Mouse (Mus musculus) neural tube, embryonic 13.5 days (tissue): ENCODE measurements around the gene Plscr1. TPM values are rescaled to one million over a fixed set of nuclear protein-coding genes. Genes with fewer than 3 reads are reported as not detected.

Experiments
- ATAC-seq: fragments of 200-750 bp; cut with Nextera tagmentation; 2 replicates; pipeline ENCODE4 v1.8.0; 2017; ENCODE audit warnings: low read depth, mild to moderate bottlenecking, moderate TSS enrichment, moderate library complexity
- H3K27ac ChIP-seq: fragments of 300-500 bp; sonication (generic); replicated peaks from 2 replicates; pipeline ENCODE4 v1.5.1; 2015; ENCODE audit warnings: moderate library complexity, mild to moderate bottlenecking, inconsistent platforms
- H3K27me3 ChIP-seq: fragments of 300-500 bp; sonication (generic); 2 replicates; pipeline ENCODE4 v1.6.1; 2015; ENCODE audit warnings: mild to moderate bottlenecking, inconsistent platforms
- H3K36me3 ChIP-seq: fragments of 300-500 bp; sonication (generic); 2 replicates; pipeline ENCODE4 v1.6.1; 2015; ENCODE audit warnings: mild to moderate bottlenecking, inconsistent platforms
- H3K4me1 ChIP-seq: fragments of 300-500 bp; sonication (generic); replicated peaks from 2 replicates; pipeline ENCODE4 v1.6.1; 2015; ENCODE audit warnings: inconsistent platforms
- H3K4me2 ChIP-seq: fragments of 300-500 bp; sonication (generic); 2 replicates; pipeline ENCODE4 v1.6.1; 2015; ENCODE audit warnings: inconsistent platforms, mild to moderate bottlenecking, moderate library complexity
- H3K4me3 ChIP-seq: fragments of 300-500 bp; sonication (generic); 2 replicates; pipeline ENCODE4 v1.5.1; 2015; ENCODE audit warnings: mild to moderate bottlenecking, inconsistent platforms
- H3K9ac ChIP-seq: fragments of 300-500 bp; sonication (generic); 2 replicates; pipeline ENCODE4 v1.6.1; 2015; ENCODE audit warnings: moderate library complexity, mild to moderate bottlenecking, inconsistent platforms
- H3K9me3 ChIP-seq: fragments of 300-500 bp; sonication (generic); 2 replicates; pipeline ENCODE4 v1.6.1; 2016; ENCODE audit warnings: inconsistent platforms
- WGBS: fragments of 180-500 bp; shearing (Covaris S2); methylation state at CpG from one replicate; pipeline ENCODE4 v1.1.7; 2015; 5-methylcytosine and 5-hydroxymethylcytosine counted together
- polyA plus RNA-seq: library from polyadenylated mRNA; unstranded; fragments of >200 nt; fragmentation: Nextera tagmentation; extraction: Ambion mirVana; gene quantifications from 2 replicates; pipeline ENCODE4 v1.2.1, GENCODE M21; 2015

The Plscr1 gene
- polyA plus RNA-seq, 1 experiment from 2014 or later, result 10.9 TPM

GRCm38 (mm10) chr9:92226795-92227194 is 22.8 kb upstream of the Plscr1 start:
- Histone ChIP-seq H3K9me3 (no peaks in the 10 kb centered on the region), H3K4me3 (no peak overlapping the region), H3K27ac (no peak overlapping the region), H3K9ac (no peak overlapping the region), H3K36me3 (no peaks in the 10 kb centered on the region), H3K27me3 (no peaks in the 10 kb centered on the region), H3K4me1 (no peaks in the 10 kb centered on the region), H3K4me2 (no peak overlapping the region)
- no peak for ATAC-seq
- 90% methylated on average over 3 of the region's 3 CpGs for WGBS

GRCm38 (mm10) chr9:92228867-92229832 is 20.4 kb upstream of the Plscr1 start:
- no peaks in the 10 kb centered on the region for H3K4me1 ChIP-seq
- H3K27ac ChIP-seq, result no peak overlapping the region
- H3K27me3 ChIP-seq, result no peaks in the 10 kb centered on the region
- H3K4me3 ChIP-seq, result no peak overlapping the region
- no peak overlapping the region for H3K9ac ChIP-seq
- WGBS, result 88% methylated on average over 16 of the region's 16 CpGs
- H3K36me3 ChIP-seq, result no peaks in the 10 kb centered on the region
- no peaks in the 10 kb centered on the region for H3K9me3 ChIP-seq
- no peak overlapping the region for H3K4me2 ChIP-seq
- ATAC-seq, result no peak

- Histone ChIP-seq H3K9me3 (no peaks in the 10 kb centered on the region), H3K36me3 (no peaks in the 10 kb centered on the region), H3K27me3 (no peaks in the 10 kb centered on the region), H3K4me1 (no peaks in the 10 kb centered on the region), H3K4me2 (no peak overlapping the region), H3K27ac (no peak overlapping the region), H3K4me3 (no peak overlapping the region), H3K9ac (no peak overlapping the region)
- 85% methylated on average over 2 of the region's 2 CpGs for WGBS
- no peak for ATAC-seq
Measured at GRCm38 (mm10) chr9:92229833-92230205, 19.7 kb upstream of the Plscr1 start.

- Histone ChIP-seq H3K36me3 (no peaks in the 10 kb centered on the region), H3K9me3 (no peaks in the 10 kb centered on the region), H3K4me2 (no peak overlapping the region), H3K9ac (no peak overlapping the region), H3K27ac (no peak overlapping the region), H3K4me3 (no peak overlapping the region), H3K4me1 (no peaks in the 10 kb centered on the region), H3K27me3 (no peaks in the 10 kb centered on the region)
- ATAC-seq, result no peak
- WGBS, result 87% methylated on average over 11 of the region's 11 CpGs
Measured at GRCm38 (mm10) chr9:92234901-92235458, 14.6 kb upstream of the Plscr1 start.

- ATAC-seq, result no peak
- WGBS, result 87% methylated on average over 7 of the region's 7 CpGs
- 0 out of 2 replicates have a peak, but pooled peaks cover 5% of the 10 kb centered on the region for H3K27me3 ChIP-seq
Measured at GRCm38 (mm10) chr9:92248773-92249446, 640 bp upstream of the Plscr1 start.

GRCm38 (mm10) chr9:92249987-92250772 is 630 bp downstream of the Plscr1 start:
- 1% methylated on average over 40 of the region's 40 CpGs for WGBS

More at GRCm38 (mm10) chr9:92248773-92249446, 640 bp upstream of the Plscr1 start:
- Histone ChIP-seq H3K27ac (no peak overlapping the region), H3K4me1 (peaks cover 12% of the 10 kb centered on the region), H3K9me3 (no peaks in the 10 kb centered on the region), H3K4me3 (no peak overlapping the region), H3K9ac (no peak overlapping the region), H3K36me3 (no peaks in the 10 kb centered on the region), H3K4me2 (no peak overlapping the region)

GRCm38 (mm10) chr9:92252718-92253117 is 3.2 kb downstream of the Plscr1 start:
- no peaks in the 10 kb centered on the region for H3K9me3 ChIP-seq
- no peak overlapping the region for H3K4me3 ChIP-seq
- WGBS, result 86% methylated on average over 5 of the region's 5 CpGs
- H3K36me3 ChIP-seq, result no peaks in the 10 kb centered on the region
- H3K27me3 ChIP-seq, result 0 out of 2 replicates have a peak, but pooled peaks cover 5% of the 10 kb centered on the region
- H3K27ac ChIP-seq, result no peak overlapping the region
- H3K4me1 ChIP-seq, result peaks cover 12% of the 10 kb centered on the region
- H3K4me2 ChIP-seq, result no peak overlapping the region
- no peak for ATAC-seq
- H3K9ac ChIP-seq, result no peak overlapping the region

More at GRCm38 (mm10) chr9:92249987-92250772, 630 bp downstream of the Plscr1 start:
- Histone ChIP-seq H3K4me1 (peaks cover 12% of the 10 kb centered on the region), H3K9me3 (no peaks in the 10 kb centered on the region), H3K27ac (peak overlapping the region; percentile 20), H3K4me3 (peak overlapping the region; percentile 67), H3K9ac (peak overlapping the region; percentile 76), H3K4me2 (peak overlapping the region; percentile 71), H3K27me3 (0 out of 2 replicates have a peak, but pooled peaks cover 5% of the 10 kb centered on the region), H3K36me3 (no peaks in the 10 kb centered on the region)
- peak; percentile 96 for ATAC-seq

- 0 out of 2 replicates have a peak, but pooled peaks cover 5% of the 10 kb centered on the region for H3K27me3 ChIP-seq
- no peak overlapping the region for H3K27ac ChIP-seq
- no peak overlapping the region for H3K4me3 ChIP-seq
- no peak for ATAC-seq
- 93% methylated on average over 10 of the region's 10 CpGs for WGBS
- H3K4me2 ChIP-seq, result no peak overlapping the region
- H3K4me1 ChIP-seq, result peaks cover 12% of the 10 kb centered on the region
- H3K9me3 ChIP-seq, result no peaks in the 10 kb centered on the region
- no peak overlapping the region for H3K9ac ChIP-seq
- no peaks in the 10 kb centered on the region for H3K36me3 ChIP-seq
Measured at GRCm38 (mm10) chr9:92253585-92254321, 4.2 kb downstream of the Plscr1 start.

GRCm38 (mm10) chr9:92260481-92261159 is 11.1 kb downstream of the Plscr1 start:
- ATAC-seq, result no peak

GRCm38 (mm10) chr9:92265719-92266118 is 16.2 kb downstream of the Plscr1 start:
- Histone ChIP-seq H3K27ac (no peak overlapping the region), H3K9ac (no peak overlapping the region), H3K27me3 (no peaks in the 10 kb centered on the region), H3K4me1 (no peaks in the 10 kb centered on the region), H3K4me3 (no peak overlapping the region), H3K4me2 (no peak overlapping the region), H3K36me3 (no peaks in the 10 kb centered on the region), H3K9me3 (no peaks in the 10 kb centered on the region)
- ATAC-seq, result no peak
- 91% methylated on average over 4 of the region's 4 CpGs for WGBS

More at GRCm38 (mm10) chr9:92260481-92261159, 11.1 kb downstream of the Plscr1 start:
- H3K4me3 ChIP-seq, result no peak overlapping the region
- H3K4me2 ChIP-seq, result no peak overlapping the region
- no peak overlapping the region for H3K9ac ChIP-seq
- WGBS, result 86% methylated on average over 7 of the region's 7 CpGs
- no peaks in the 10 kb centered on the region for H3K36me3 ChIP-seq
- no peaks in the 10 kb centered on the region for H3K27me3 ChIP-seq
- H3K27ac ChIP-seq, result no peak overlapping the region
- no peaks in the 10 kb centered on the region for H3K4me1 ChIP-seq
- H3K9me3 ChIP-seq, result no peaks in the 10 kb centered on the region
